Mouse (Mus musculus) cerebellum, adult 2 months (tissue): ENCODE results near the gene Klhl33.

ENCODE experiments used
- CTCF ChIP-seq: fragments of 200-500 bp; IDR thresholded peaks from 2 replicates; pipeline ENCODE4 v1.5.1; 2011; ENCODE audit warnings: low read depth, mild to moderate bottlenecking, control low read depth, low read length, moderate library complexity, borderline replicate concordance; ENCODE audit not compliant: insufficient read depth
- POLR2A ChIP-seq: fragments of 200-500 bp; IDR thresholded peaks from 2 replicates; pipeline ENCODE4 v1.6.1; 2011; ENCODE audit warnings: low read length, control low read depth, borderline replicate concordance; ENCODE audit not compliant: insufficient read depth

DNA sequence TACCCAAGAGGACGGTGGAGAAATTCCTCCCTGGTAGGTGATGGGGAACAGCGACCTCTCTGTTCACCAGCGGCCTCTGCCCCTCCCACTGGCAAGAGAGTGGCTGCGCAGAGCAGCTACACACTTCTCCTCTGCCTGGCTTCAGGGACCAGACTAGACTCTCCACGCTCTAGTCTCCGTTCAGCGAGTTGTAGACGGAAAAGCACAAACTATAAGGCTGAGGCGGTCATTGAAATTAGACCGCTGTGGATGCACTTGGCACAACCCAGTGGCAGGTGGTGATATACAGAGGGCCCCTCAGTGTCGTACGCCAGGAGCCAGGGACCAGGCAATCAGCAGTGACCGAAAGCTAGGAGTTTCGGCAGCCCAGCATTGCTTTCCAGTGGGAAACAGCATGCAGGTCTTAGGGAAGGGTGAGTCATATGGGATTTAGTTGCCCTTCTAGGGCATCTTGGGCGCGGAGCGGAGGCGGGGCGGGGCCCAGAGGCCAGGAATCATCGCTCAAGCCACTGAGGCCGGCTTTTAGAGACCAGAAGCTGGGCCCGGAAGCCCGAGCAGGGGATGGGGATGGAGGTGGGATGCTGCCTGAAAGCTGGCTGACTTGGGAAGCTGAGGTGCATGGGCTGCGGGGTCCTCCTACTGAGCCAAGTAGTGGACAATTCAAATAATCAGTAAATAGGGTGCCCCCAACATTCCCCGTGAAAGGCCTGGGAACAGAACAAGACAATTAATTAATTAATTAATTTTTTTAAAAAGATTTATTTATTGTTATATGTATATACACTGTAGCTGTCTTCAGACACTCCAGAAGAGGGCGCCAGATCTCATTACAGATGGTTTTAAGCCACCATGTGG, 6.9 kb upstream of the Klhl33 start:
- peak; percentile 74; the same call in 1 of the 2 replicates for TF ChIP-seq CTCF
- peak; percentile 70; the same call in 1 of the 2 replicates for TF ChIP-seq POLR2A
